Mouse (Mus musculus) liver, embryonic 14.5 days (tissue): ENCODE data around the gene Celsr1. TPM values are rescaled to one million over a fixed set of nuclear protein-coding genes. Genes with fewer than 3 reads are reported as not detected.

ENCODE experiments used
- ATAC-seq: fragments of 200-750 bp; cut with Nextera tagmentation; 2 replicates; pipeline ENCODE4 v1.8.0; 2017; ENCODE audit warnings: moderate number of reproducible peaks, mild to moderate bottlenecking, moderate library complexity; ENCODE audit not compliant: insufficient read depth
- DNase-seq, 3 experiments: peaks; one replicate each; pipeline ENCODE4 v3.0.0-alpha.2; 2012 to 2013; ENCODE audit warnings: low read depth in 3 of 3, low spot score in 3 of 3
- H3K27ac ChIP-seq: fragments of 300-500 bp; sonication (generic); 2 replicates; pipeline ENCODE4 v1.5.1; 2014; ENCODE audit warnings: moderate library complexity, mild to moderate bottlenecking, control low read depth, inconsistent platforms
- H3K27me3 ChIP-seq: fragments of 300-500 bp; sonication (generic); 2 replicates; pipeline ENCODE4 v1.6.1; 2014; ENCODE audit warnings: mild to moderate bottlenecking, low read length, moderate library complexity; ENCODE audit not compliant: control insufficient read depth, insufficient read depth
- H3K36me3 ChIP-seq: fragments of 300-500 bp; sonication (generic); replicated peaks from 2 replicates; pipeline ENCODE4 v1.6.1; 2014; ENCODE audit warnings: low read depth; ENCODE audit not compliant: control insufficient read depth, insufficient read depth
- H3K4me1 ChIP-seq, 2 experiments: fragments of 200-500 bp in 1 of 2; fragments of 300-500 bp in 1 of 2; sonication (generic) in 1 of 2; replicated peaks; 2 replicates each; pipeline ENCODE4 v1.6.1; 2012 to 2014; ENCODE audit warnings: antibody characterized with exemption in 1 of 2, inconsistent platforms in 1 of 2, low read length in 1 of 2; ENCODE audit not compliant: control insufficient read depth in 2 of 2, insufficient read depth in 2 of 2
- H3K4me2 ChIP-seq: fragments of 300-500 bp; sonication (generic); 2 replicates; pipeline ENCODE4 v1.6.1; 2014; ENCODE audit warnings: low read depth, mild to moderate bottlenecking, control low read depth, moderate library complexity
- H3K4me3 ChIP-seq, 2 experiments: fragments of 200-500 bp in 1 of 2; fragments of 300-500 bp in 1 of 2; sonication (generic) in 1 of 2; 2 replicates each; pipeline ENCODE4 v1.5.1; 2012 to 2014; ENCODE audit warnings: low read depth in 2 of 2, low read length in 2 of 2, mild to moderate bottlenecking in 2 of 2, control low read depth in 1 of 2, inconsistent platforms in 1 of 2, moderate library complexity in 1 of 2; ENCODE audit not compliant: insufficient read depth in 1 of 2
- H3K9ac ChIP-seq: fragments of 300-500 bp; sonication (generic); replicated peaks from 2 replicates; pipeline ENCODE4 v1.6.1; 2014; ENCODE audit warnings: mild to moderate bottlenecking, control low read depth, moderate library complexity
- H3K9me3 ChIP-seq: fragments of 300-500 bp; sonication (generic); 2 replicates; pipeline ENCODE4 v1.6.1; 2016; ENCODE audit warnings: low read length, mixed read lengths; ENCODE audit not compliant: control insufficient read depth
- CTCF ChIP-seq: IDR thresholded peaks from 2 replicates; pipeline ENCODE4 v1.5.1; 2016; ENCODE audit warnings: antibody characterized with exemption, low read depth, control low read depth
- EP300 ChIP-seq: IDR thresholded peaks from 2 replicates; pipeline ENCODE4 v1.6.1; 2016; ENCODE audit warnings: antibody characterized with exemption, low read depth
- WGBS: fragments of 180-500 bp; shearing (Covaris S2); extraction: QIAGEN DNeasy Blood & Tissue Kit; methylation state at CpG from one replicate; pipeline ENCODE4 v1.1.7; 2014; ENCODE audit not compliant: insufficient replicate concordance; 5-methylcytosine and 5-hydroxymethylcytosine counted together
- polyA plus RNA-seq, 2 experiments: library from polyadenylated mRNA; depleted of rRNA in 1 of 2; stranded (reverse) in 1 of 2; unstranded in 1 of 2; fragments of >200 nt; fragmentation: Nextera tagmentation in 1 of 2; extraction: Ambion mirVana in 1 of 2; gene quantifications; 2 replicates each; pipeline versions ENCODE4 v1.2.1 to v1.2.3; 2012 to 2014

Celsr1 gene
- polyA plus RNA-seq, 2 experiments: 0.06 to 0.12 TPM

DNA sequence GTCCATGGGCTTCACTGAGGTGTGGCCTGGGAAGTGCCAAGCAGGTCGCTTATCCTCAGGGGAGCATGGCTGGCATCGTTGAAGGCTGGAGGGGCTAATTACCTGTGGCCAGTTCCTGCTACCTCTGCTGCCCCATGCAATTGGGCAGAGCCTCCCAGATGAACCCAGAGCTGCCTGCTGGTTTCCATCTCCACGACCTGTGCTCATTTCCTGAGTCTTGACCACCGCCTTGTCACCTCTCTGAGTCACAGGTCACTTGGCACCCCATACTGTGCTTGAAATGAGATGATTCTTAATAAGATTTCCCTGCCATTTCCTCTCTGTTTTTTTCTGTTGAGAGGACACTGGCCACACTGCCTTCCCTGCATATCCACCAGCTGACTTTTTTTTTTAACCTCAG, 46.3 kb upstream of the Celsr1 start:
- Histone ChIP-seq H3K9me3 (no peaks in the 10 kb centered on the region), H3K9ac (no peak overlapping the region), H3K4me1 (peaks cover 0 to 9% of the 10 kb centered on the region in 2 experiments; a peak in 2 of 4 replicates), H3K4me3 (no peak overlapping the region), H3K4me2 (no peak overlapping the region), H3K27me3 (no peaks in the 10 kb centered on the region), H3K27ac (no peak overlapping the region), H3K36me3 (no peaks in the 10 kb centered on the region)
- WGBS: 61% methylated on average over 4 of the region's 4 CpGs
- ATAC-seq (no peak), DNase-seq (no peak)
- TF ChIP-seq CTCF (no peak), EP300 (no peak)

DNA sequence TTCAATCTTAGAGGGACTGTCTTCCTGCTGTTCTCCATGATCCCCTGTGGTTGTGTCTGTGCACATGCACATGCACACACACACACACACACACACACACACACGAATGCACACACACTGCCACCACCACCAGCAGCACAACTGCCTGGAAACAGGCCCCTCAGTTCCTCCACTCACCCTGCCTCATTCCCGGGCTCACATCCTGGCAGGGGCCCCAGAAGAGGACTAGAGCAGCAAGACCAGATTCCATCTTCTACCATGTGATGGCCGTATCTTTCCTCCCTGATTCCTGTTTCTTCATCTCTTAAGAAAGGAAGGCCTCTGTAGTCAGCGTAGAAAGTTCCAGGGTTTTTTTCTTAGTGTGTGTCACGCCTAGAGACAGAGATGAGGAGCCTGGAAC, 45.9 kb upstream of the Celsr1 start:
- Histone ChIP-seq H3K9me3 (no peaks in the 10 kb centered on the region), H3K36me3 (no peaks in the 10 kb centered on the region), H3K27ac (no peak overlapping the region), H3K4me2 (no peak overlapping the region), H3K4me1 (peaks cover 0 to 9% of the 10 kb centered on the region in 2 experiments; a peak in 2 of 4 replicates), H3K4me3 (no peak overlapping the region), H3K27me3 (no peaks in the 10 kb centered on the region), H3K9ac (no peak overlapping the region)
- WGBS: 66% methylated on average over 5 of the region's 5 CpGs
- no peak for ATAC-seq
- DNase-seq: no peak
- no peak for TF ChIP-seq EP300
- no peak for TF ChIP-seq CTCF

DNA sequence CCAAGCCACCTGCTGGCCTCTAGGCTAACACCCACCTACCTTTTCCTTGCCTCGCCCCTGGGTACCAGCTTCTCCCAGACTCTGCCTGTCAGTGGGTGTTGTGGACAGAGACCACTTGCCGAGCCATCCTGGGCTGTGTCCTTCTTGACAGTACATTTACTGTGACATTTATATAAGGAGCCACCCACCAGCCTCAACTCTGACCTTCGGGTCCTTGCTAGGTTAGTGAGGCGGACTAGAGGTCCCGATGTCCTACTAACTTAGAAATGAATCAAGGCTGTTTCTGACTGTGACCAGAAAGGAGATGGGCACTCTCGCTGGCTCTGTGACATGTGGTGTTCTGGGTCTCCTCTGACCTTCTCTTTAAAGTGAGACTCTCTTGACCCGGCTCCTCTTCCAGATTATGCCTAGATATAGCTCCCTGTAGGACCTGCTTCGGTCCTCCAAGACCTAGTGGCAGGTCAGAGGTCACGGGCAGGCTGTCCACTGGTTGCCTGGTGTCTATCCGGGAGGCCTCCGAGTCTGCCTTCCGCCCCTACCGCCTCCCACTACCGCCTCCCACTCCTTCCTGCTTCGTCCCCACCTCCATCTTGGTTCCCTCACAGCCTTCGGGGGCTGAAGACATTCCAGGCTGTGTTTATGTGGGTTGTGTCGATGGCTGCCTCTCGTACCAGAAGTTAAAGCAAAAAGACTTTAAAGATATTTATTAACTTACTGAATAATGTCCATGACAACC, 45.1 kb upstream of the Celsr1 start:
- ATAC-seq: no peak

DNA sequence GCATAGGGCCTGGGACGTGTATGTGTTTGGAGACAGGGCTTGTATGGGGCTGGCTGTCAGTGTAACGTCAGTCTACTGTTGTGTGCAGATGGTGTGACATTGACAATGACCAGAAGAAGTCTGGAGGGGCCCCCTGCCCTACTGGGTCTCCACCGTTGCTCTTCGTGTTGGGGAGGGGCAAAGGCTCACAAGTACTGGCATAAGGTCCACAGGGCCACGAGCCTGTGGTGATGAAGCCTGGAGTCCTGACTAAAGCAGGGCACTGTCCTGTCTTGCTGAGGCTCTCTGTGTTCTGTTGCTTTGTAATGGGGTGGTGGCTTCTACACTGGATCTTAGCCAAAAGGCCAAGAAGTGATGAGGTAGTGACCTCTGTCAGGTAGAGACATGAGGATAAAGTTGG, 44.4 kb upstream of the Celsr1 start:
- TF ChIP-seq EP300 (no peak), CTCF (no peak)
- 58% methylated on average over 5 of the region's 5 CpGs for WGBS

More for the DNA sequence above, 45.1 kb upstream of the Celsr1 start:
- DNase-seq: no peak
- Histone ChIP-seq H3K4me1 (peaks cover 0 to 9% of the 10 kb centered on the region in 2 experiments; a peak in 2 of 4 replicates), H3K4me2 (no peak overlapping the region), H3K9ac (no peak overlapping the region), H3K27me3 (no peaks in the 10 kb centered on the region), H3K36me3 (no peaks in the 10 kb centered on the region), H3K4me3 (no peak overlapping the region), H3K9me3 (no peaks in the 10 kb centered on the region), H3K27ac (no peak overlapping the region)
- no peak for TF ChIP-seq EP300
- no peak for TF ChIP-seq CTCF
- 57% methylated on average over 18 of the region's 18 CpGs for WGBS

DNA sequence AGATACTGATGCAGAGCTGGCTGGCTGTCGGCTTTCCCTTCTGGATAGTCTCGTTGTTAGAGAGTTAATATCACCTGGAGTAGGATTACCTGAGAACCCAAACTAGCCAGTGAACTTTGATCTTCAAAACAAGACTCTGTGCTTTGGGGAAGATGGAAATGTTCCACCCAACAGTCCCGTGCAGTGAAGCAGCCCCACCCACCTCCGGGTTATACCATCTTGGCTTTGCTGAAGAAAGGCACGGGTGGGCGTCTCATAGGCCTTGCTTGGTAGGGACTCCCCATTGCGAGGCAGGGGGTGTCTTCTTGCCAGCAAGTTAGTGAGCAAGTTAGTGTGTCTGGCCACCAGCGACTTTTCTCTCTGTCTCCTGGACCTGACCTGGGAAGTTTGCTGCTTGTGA, 42.8 kb upstream of the Celsr1 start:
- Histone ChIP-seq H3K9ac (no peak overlapping the region), H3K27me3 (no peaks in the 10 kb centered on the region), H3K36me3 (no peaks in the 10 kb centered on the region), H3K9me3 (no peaks in the 10 kb centered on the region), H3K4me3 (no peak overlapping the region), H3K27ac (no peak overlapping the region), H3K4me2 (no peak overlapping the region), H3K4me1 (0 out of 4 replicates have a peak, but pooled peaks cover 0 to 4% of the 10 kb centered on the region in 2 experiments)
- DNase-seq (no peak), ATAC-seq (no peak)
- no peak for TF ChIP-seq CTCF
- TF ChIP-seq EP300: no peak
- WGBS: 63% methylated on average over 8 of the region's 8 CpGs

More for the DNA sequence above, 44.4 kb upstream of the Celsr1 start:
- ATAC-seq (no peak), DNase-seq (no peak)
- no peak overlapping the region for H3K9ac ChIP-seq
- H3K9me3 ChIP-seq: no peaks in the 10 kb centered on the region
- no peaks in the 10 kb centered on the region for H3K36me3 ChIP-seq
- H3K27ac ChIP-seq: no peak overlapping the region
- H3K4me3 ChIP-seq: no peak overlapping the region
- no peak overlapping the region for H3K4me2 ChIP-seq
- H3K4me1 ChIP-seq: peaks cover 0 to 4% of the 10 kb centered on the region in 2 experiments; a peak in 2 of 4 replicates
- no peaks in the 10 kb centered on the region for H3K27me3 ChIP-seq
